Mouse (Mus musculus) cerebellum, adult 2 months (tissue): ENCODE measurements around the gene 6030408B16Rik.

Experiments
- CTCF ChIP-seq: fragments of 200-500 bp; IDR thresholded peaks from 2 replicates; pipeline ENCODE4 v1.5.1; 2011; ENCODE audit warnings: low read depth, mild to moderate bottlenecking, control low read depth, low read length, moderate library complexity, borderline replicate concordance; ENCODE audit not compliant: insufficient read depth
- POLR2A ChIP-seq: fragments of 200-500 bp; IDR thresholded peaks from 2 replicates; pipeline ENCODE4 v1.6.1; 2011; ENCODE audit warnings: low read length, control low read depth, borderline replicate concordance; ENCODE audit not compliant: insufficient read depth

DNA sequence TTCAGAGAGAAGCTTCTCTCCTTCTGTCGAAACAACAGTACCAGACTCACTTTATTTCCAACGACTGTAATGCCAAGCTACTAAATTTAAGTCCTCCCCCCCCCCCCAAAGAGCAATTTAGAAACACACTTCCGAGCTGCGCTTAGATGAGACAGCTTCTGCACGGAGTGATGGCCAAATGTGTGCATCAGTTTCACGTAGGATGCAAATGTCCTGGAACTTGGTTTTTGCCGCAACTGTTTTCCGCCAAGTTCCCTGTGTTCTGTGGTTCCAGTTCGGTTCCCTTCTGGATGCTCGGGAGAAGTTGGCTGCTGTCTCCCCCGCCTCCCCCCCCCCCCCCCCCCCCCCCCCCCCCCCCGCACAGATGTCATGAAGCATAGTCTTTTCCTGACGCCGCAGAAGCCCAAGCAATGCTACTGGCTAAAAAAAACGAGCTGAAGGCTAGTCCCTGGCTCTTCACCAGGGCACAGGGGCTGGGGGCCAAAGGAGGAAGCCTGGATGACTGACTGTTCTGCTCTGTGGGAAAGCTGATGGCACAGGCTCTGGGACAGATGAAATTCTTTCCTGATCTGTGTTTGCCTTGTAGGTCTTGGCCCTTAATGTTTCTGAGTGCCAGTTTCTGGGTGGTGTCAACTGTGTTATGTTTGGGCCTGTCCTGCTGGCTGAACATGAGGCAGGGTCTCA, 18.2 kb downstream of the 6030408B16Rik start:
- TF ChIP-seq POLR2A (no peak), CTCF (no peak)
